Mouse (Mus musculus): ENCODE data around the gene Pbx1.
"Not testable (repeated sequence)": the region's sequence is repeated elsewhere in the genome, so short reads cannot be mapped to it uniquely, and the experiment has no call there.

Pbx1 gene

DNA sequence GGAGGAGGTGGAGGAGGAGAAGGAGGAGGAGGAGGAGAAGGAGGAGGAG is at the start of gene Pbx1:
Gene Pbx1 (minus strand): TSS at position 39 of the 49 bp plus-strand sequence.
- DNase-seq (ENCODE audit: low spot score) = not testable (repeated sequence)

- DNase-seq (ENCODE audit: low spot score) = no peak
These were observed 47.6 kb upstream of the Pbx1 start for GRCm38 (mm10) chr1:168479626-168480025.

DNA sequence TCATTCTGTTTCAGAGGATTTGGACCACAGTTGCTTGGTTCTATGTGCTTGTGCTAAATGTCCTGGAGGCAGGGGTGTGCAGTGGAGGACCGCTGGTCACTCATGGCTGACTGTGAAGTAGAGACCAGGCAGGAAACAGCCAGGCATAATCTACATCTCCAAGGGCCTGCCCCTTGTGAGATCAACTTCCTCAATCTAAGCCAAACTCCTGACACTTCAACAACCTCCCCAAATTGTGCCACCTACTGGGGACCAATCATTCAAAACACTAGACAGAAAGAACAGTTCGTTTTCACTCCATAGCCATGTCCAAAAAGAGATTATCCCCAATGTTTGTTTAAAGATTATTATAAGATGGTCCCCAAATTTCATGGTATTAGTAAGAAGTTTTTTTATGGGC is 46.8 kb upstream of the Pbx1 start:
- DNase-seq (ENCODE audit: low spot score) = no peak

GRCm38 (mm10) chr1:168476917-168477316 is 44.8 kb upstream of the Pbx1 start:
- no peak for DNase-seq (ENCODE audit: low spot score)

DNA sequence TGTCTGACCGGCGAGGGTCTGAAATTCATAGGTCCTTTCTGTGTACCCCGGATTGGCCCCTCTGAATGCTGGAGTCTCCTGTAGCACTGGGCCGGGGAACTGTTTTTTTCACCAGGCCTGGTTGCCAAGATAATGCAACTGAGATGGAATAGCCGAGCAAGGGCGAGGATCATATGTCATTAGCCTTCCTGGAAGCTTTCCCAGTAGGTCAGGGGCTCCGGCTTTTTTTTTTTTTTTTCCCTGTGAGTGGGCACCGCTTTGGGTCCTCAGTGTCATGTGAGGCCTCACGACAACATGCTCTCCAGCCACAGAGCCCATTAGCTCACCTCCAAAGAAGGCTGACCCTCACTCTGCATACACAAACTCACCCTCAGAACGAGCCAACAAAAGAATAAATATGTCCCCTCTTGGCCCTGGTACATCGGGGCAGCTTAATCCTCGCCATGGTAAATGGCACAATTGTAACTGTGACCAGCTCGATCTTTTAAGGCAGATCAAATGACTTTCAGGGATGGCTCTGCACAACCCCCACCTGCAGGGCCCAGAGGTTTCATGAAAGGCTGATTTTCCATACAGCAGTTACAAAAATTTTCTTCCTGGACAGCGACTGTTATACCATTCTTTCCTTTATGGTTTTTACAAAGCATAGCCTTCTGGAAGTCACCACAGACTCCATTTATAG is 44.3 kb upstream of the Pbx1 start:
- DNase-seq (ENCODE audit: low spot score) = no peak

- no peak for DNase-seq (ENCODE audit: low spot score)
These were observed 43.6 kb upstream of the Pbx1 start for GRCm38 (mm10) chr1:168475579-168476208.

- DNase-seq (ENCODE audit: low spot score) = no peak
These were observed 41.4 kb upstream of the Pbx1 start for GRCm38 (mm10) chr1:168473255-168474069.

GRCm38 (mm10) chr1:168472545-168473254 is 40.6 kb upstream of the Pbx1 start:
- no peak for DNase-seq (ENCODE audit: low spot score)

GRCm38 (mm10) chr1:168459426-168459825 is 27.4 kb upstream of the Pbx1 start:
- no peak for DNase-seq (ENCODE audit: low spot score)

- DNase-seq (ENCODE audit: low spot score) = no peak
These were observed 25.2 kb upstream of the Pbx1 start for GRCm38 (mm10) chr1:168457191-168457747.

DNA sequence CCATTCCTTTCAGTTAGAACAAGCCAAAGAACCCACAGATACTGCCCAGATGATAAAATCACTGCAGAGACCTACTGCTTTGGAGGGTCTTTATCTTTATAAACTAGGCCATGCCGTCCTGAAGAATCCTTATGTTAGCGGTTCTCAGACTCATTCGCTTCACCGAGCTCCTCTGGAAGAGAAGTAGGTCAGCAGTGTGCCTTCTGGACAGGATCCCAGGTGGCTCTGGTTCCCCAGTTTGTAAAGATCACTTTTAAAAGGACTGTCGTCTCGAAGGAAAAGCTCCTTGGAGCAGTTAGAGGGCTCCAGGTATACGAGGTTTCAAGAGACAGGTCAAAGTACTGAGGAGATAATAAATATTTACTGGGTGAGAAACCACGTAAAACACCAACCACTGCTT is 23.1 kb upstream of the Pbx1 start:
- no peak for DNase-seq (ENCODE audit: low spot score)

DNA sequence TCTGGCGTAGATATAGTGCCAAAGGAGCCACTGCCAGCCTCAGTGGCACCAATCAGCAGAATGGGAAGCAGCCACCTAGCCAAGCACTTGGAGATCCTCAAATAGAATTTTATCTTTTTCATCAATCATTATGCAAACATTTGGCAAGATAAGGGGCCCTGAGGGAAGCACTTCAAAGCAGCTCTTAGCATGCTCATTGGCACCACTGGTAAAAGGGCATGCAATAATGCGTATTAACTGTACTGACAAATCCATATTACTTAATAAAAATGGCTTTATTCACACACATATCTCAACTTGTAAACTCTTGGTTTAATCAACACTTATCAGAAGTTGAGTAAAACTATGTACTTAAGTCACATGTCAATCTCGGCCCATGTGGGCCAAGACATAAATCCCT is 1.6 kb upstream of the Pbx1 start:
- DNase-seq (ENCODE audit: low spot score) = no peak

GRCm38 (mm10) chr1:168432281-168432725 is 233 bp upstream of the Pbx1 start:
- peak; percentile 80 for DNase-seq (ENCODE audit: low spot score)

DNA sequence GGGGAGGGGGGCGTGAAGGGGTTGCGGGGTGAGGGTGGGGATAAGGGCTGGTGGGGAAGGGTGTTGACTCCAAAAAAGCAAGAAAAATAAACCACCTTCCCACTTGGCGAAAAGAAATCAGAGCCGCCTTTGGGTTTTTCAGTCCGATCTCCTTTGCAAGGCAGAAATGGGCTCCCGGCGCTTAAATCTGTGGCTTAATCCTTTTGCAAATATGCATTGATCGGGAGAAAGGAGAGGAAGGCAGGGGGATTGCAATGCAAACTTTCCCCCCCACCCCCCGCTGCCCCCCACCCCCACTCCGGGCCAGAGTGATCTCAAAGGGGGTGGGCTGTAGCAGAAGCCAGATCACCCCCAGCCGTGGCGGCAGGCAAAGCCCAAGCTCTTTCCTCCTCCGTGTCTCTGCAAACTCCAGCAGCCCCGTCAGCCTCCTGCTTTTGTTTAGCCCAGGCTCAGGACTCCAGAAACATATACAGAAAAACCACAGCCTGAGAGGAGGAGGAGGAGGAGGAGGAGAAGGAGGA is 299 bp downstream of the Pbx1 start:
- peak; percentile 55 for DNase-seq (ENCODE audit: low spot score)

DNA sequence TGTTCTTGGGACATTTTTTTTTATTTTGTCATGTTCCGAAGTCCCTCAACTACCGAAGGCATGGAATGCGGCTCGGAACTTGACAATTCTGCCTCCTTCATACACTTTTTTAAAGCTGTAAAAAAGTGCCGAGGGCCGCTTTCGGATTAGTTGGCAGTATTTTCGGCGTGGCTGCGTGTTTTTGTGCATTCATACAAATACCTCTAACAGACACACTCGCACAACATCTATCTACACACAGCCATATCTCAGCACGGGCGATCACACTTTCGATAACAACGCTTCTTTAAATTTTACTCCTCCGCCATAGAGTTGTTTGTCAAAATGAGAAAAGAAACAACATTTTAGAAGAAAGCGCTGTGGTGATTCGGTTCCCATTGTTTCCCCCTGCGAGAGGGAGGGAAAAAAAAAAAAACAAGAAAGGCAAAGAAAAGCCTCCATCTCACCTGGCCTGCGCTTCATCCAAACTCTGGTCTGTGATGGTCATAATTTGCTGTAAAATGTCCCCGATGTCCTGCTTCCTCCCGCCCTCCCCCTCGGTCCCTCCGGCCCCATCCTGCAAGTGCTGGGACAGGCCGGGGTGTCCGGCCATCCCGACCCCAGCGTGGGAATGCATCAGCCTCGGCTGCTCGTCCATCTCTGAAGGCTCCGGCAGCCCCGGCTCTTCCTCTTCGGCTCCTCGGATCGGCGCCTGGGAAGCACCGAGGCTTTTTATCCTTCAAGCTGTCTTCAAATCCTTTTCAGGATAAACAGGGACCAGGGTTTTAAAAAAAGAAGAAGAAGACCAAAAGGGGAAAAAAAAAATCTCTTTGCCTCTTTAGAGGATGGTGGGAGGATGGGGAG is 981 bp downstream of the Pbx1 start:
- no peak for DNase-seq (ENCODE audit: low spot score)

DNA sequence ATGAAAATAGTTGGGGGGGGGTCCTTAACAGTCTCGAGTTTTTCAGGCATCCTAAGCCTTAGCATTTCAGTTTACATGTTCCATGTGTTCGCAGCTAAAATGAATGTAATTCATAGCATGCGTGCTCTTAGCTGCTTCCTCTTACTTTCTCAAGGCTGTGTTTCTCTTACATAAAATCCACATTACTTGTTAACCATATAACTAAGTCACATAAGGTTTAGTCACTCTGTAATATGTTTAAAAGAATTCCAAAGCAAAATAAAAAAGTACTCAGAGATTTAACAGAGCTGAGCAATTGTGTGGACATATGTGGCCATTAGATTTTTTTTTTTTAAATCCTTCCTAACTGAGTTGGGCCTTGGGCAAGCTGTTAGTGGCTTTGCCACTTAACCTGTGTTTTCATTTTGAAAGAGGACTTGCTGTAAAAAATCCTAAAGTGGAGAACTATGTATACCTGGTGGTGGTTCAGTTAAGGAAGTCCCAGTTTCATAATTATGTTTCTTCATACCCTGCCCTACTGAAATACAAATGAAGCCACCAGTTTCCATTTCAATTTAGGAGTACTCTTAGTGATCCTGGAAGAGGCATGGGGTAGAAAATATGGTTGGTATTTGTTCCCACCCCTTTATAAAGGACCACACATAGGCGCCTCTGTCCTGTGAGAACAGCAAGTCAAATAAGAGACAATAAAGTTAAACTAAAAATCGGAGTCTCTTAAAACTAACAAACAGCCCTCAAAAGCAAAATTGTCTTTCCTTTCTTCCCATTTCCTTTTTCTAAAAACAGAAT is 2.0 kb downstream of the Pbx1 start:
- DNase-seq (ENCODE audit: low spot score) = no peak

- DNase-seq (ENCODE audit: low spot score) = no peak
These were observed 2.7 kb downstream of the Pbx1 start for GRCm38 (mm10) chr1:168429406-168429805.

- no peak for DNase-seq (ENCODE audit: low spot score)
These were observed 3.8 kb downstream of the Pbx1 start for GRCm38 (mm10) chr1:168428255-168428654.

DNA sequence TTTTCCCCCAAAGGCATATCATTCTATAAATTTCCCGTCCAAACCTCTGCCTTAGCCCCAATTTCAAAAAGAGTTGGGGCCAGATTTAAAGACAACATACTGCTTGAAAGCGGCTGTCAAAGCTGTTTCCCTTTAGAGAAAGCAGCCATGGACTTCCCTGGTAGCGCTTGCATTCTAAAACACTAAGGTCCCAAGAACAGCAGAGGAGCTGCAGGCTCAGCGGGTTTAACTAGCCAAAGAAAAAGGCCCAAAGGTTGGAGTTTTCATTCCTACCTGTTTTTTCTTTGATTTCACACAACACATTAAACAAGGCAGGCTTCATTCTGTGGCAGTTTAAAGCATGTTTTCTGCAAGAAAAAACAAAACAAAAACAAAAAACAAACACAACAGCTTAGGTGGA is 4.5 kb downstream of the Pbx1 start:
- DNase-seq (ENCODE audit: low spot score) = no peak

GRCm38 (mm10) chr1:168426900-168427299 is 5.2 kb downstream of the Pbx1 start:
- DNase-seq (ENCODE audit: low spot score) = no peak

- no peak for DNase-seq (ENCODE audit: low spot score)
These were observed 5.8 kb downstream of the Pbx1 start for GRCm38 (mm10) chr1:168426281-168426680.
